Mouse (Mus musculus) megakaryocyte-erythroid progenitor cell, adult 5-6 weeks (primary cell): Measurements from ENCODE around the gene Kif27. TPM values are rescaled to one million over a fixed set of nuclear protein-coding genes. Genes with fewer than 3 reads are reported as not detected.

Source experiments
- ATAC-seq: replicated peaks from 2 replicates; pipeline ENCODE4 v1.8.0; 2016; ENCODE audit warnings: mild to moderate bottlenecking, inconsistent platforms; ENCODE audit not compliant: severe bottlenecking, poor library complexity, low FRiP score, low TSS enrichment
- total RNA-seq, 2 experiments: library from RNA; stranded (forward) in 1 of 2; stranded (reverse) in 1 of 2; fragments of 200-1000, 215-1000 nt in 1 of 2; fragments of >200 nt in 1 of 2; fragmentation: Nextera tagmentation in 1 of 2; gene quantifications; 2 replicates each; pipeline ENCODE4 v1.2.3; 2014 to 2017

The Kif27 gene
- total RNA-seq, 2 experiments from 2014 or later = 0.75 TPM; not detected in 1

GRCm38 (mm10) chr13:58289308-58289707 lies 69.6 kb downstream of the Kif27 start:
- no peak for ATAC-seq

GRCm38 (mm10) chr13:58287822-58288221 lies 71.1 kb downstream of the Kif27 start:
- peak; percentile 89 for ATAC-seq

- no peak for ATAC-seq
Measured at GRCm38 (mm10) chr13:58283466-58283865, 75.5 kb downstream of the Kif27 start.

GRCm38 (mm10) chr13:58281936-58282335 lies 77.0 kb downstream of the Kif27 start:
- ATAC-seq = no peak

GRCm38 (mm10) chr13:58280528-58280927 lies 78.4 kb downstream of the Kif27 start:
- ATAC-seq = no peak

- no peak for ATAC-seq
Measured at GRCm38 (mm10) chr13:58276256-58276655, 82.7 kb downstream of the Kif27 start.

- ATAC-seq = no peak
Measured at GRCm38 (mm10) chr13:58275599-58275998, 83.3 kb downstream of the Kif27 start, which contains the start of gene Gkap1. TSS of gene Gkap1 (minus strand) at chr13:58275699.

- no peak for ATAC-seq
Measured at GRCm38 (mm10) chr13:58275076-58275475, 83.8 kb downstream of the Kif27 start.

- ATAC-seq = peak; percentile 73
Measured at GRCm38 (mm10) chr13:58274259-58274991, 84.5 kb downstream of the Kif27 start.

- ATAC-seq = 0 out of 2 replicates have a peak, but pooled peaks have one; percentile 40
Measured at GRCm38 (mm10) chr13:58273411-58274258, 85.3 kb downstream of the Kif27 start.

GRCm38 (mm10) chr13:58266864-58267263 lies 92.1 kb downstream of the Kif27 start:
- no peak for ATAC-seq

GRCm38 (mm10) chr13:58263546-58263945 lies 95.4 kb downstream of the Kif27 start:
- ATAC-seq = no peak

- ATAC-seq = no peak
Measured at GRCm38 (mm10) chr13:58261674-58262073, 97.2 kb downstream of the Kif27 start.

- ATAC-seq = no peak
Measured at GRCm38 (mm10) chr13:58253268-58253667, 105.7 kb downstream of the Kif27 start.

GRCm38 (mm10) chr13:58248957-58249356 lies 110.0 kb downstream of the Kif27 start:
- no peak for ATAC-seq

Other genes starting within 250 kb of the Kif27 start
- gene Klhl3, start 245.5 kb downstream of the Kif27 start, total RNA-seq (2014; fragmentation: Nextera tagmentation) = 0.07 TPM in 1 of 2 replicates, not detected in the other
- 0.38 TPM in 1 of 2 replicates, not detected in the other for gene Klhl3, start 245.5 kb downstream of the Kif27 start, total RNA-seq (2017)
- 113 and 115 TPM in 2 replicates for gene Hnrnpa0, start 230.6 kb downstream of the Kif27 start, total RNA-seq (2014; fragmentation: Nextera tagmentation)
- 88.6 and 91.6 TPM in 2 replicates for gene Hnrnpa0, start 230.6 kb downstream of the Kif27 start, total RNA-seq (2017)
- gene Idnk, start 201.5 kb downstream of the Kif27 start, total RNA-seq (2014; fragmentation: Nextera tagmentation) = 28.7 and 32.6 TPM in 2 replicates
- gene Idnk, start 201.5 kb downstream of the Kif27 start, total RNA-seq (2017) = 29.1 and 43.7 TPM in 2 replicates
- 72.5 and 79.4 TPM in 2 replicates for gene Ubqln1, start 143.5 kb downstream of the Kif27 start, total RNA-seq (2014; fragmentation: Nextera tagmentation)
- gene Ubqln1, start 143.5 kb downstream of the Kif27 start, total RNA-seq (2017) = 76.5 and 87.6 TPM in 2 replicates
- gene Gkap1, start 83.4 kb downstream of the Kif27 start, total RNA-seq (2014; fragmentation: Nextera tagmentation) = 13.4 and 20.4 TPM in 2 replicates
- gene Gkap1, start 83.4 kb downstream of the Kif27 start, total RNA-seq (2017) = 27.6 and 33.6 TPM in 2 replicates
- gene 2210016F16Rik, start 26.1 kb upstream of the Kif27 start, total RNA-seq (2014; fragmentation: Nextera tagmentation) = 30.6 and 33.0 TPM in 2 replicates
- 27.4 and 29.2 TPM in 2 replicates for gene 2210016F16Rik, start 26.1 kb upstream of the Kif27 start, total RNA-seq (2017)
- 39.7 and 45.3 TPM in 2 replicates for gene Rmi1, start 43.1 kb upstream of the Kif27 start, total RNA-seq (2014; fragmentation: Nextera tagmentation)
- 38.2 and 40.3 TPM in 2 replicates for gene Rmi1, start 43.1 kb upstream of the Kif27 start, total RNA-seq (2017)
- 881 and 1,123 TPM in 2 replicates for gene Hnrnpk, start 44.2 kb upstream of the Kif27 start, total RNA-seq (2014; fragmentation: Nextera tagmentation)
- 2,464 and 2,675 TPM in 2 replicates for gene Hnrnpk, start 44.2 kb upstream of the Kif27 start, total RNA-seq (2017)